Mouse (Mus musculus) myocyte (in vitro differentiated cells): ENCODE results near the gene Cacna1e.

ENCODE experiments used
- MYOG ChIP-seq, 3 experiments: IDR thresholded peaks; one replicate each; pipeline ENCODE4 v1.6.1; 2011; ENCODE audit warnings: control low read depth in 2 of 3, low read depth in 2 of 3, mild to moderate bottlenecking in 2 of 3; ENCODE audit not compliant: insufficient read length in 2 of 3, control insufficient read depth in 1 of 3, insufficient read depth in 1 of 3
- POLR2A ChIP-seq: IDR thresholded peaks from one replicate; pipeline ENCODE4 v1.6.1; 2011; ENCODE audit warnings: low read depth, mild to moderate bottlenecking, control low read depth, moderate library complexity; ENCODE audit not compliant: insufficient read length
- POLR2AphosphoS2 ChIP-seq: IDR thresholded peaks from one replicate; pipeline ENCODE4 v1.6.1; 2011; ENCODE audit warnings: low read depth, control low read depth; ENCODE audit not compliant: insufficient read length
- SRF ChIP-seq: IDR thresholded peaks from one replicate; pipeline ENCODE4 v1.6.1; 2011; ENCODE audit warnings: low read depth; ENCODE audit not compliant: control insufficient read depth, insufficient read length
- TCF12 ChIP-seq: IDR thresholded peaks from one replicate; pipeline ENCODE4 v1.6.1; 2011; ENCODE audit warnings: mild to moderate bottlenecking, control low read depth; ENCODE audit not compliant: poor library complexity, insufficient read depth, severe bottlenecking
- USF1 ChIP-seq: IDR thresholded peaks from one replicate; pipeline ENCODE4 v1.6.1; 2011; ENCODE audit warnings: low read depth, mild to moderate bottlenecking, control low read depth, moderate library complexity

DNA sequence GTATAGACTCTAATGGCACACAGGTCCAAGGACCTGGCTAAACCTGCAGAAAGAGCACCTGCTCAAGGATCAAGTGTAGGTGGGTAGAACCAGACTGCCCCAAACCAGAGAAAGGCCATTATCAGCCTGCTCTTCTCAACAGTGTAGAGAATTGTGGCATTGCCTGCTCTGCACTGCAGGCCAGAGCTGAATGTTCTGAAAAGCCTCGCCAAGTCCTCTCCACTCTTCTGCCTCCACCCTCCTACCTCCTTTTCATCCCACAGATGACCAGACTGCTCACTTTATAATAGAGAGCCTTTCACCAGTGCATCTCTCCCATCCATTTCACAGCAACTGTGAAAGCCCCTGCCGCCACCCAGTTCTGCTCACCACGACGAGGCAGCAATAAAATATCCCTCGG, 42.0 kb downstream of the Cacna1e start:
- TF ChIP-seq POLR2A (no peak), USF1 (no peak), MYOG (IDR thresholded peaks at IDR 0.05; ENCODE audit: control insufficient read depth in 1 of 3, insufficient read depth in 1 of 3, insufficient read length in 2 of 3, low read depth in 2 of 3) (no peak), TCF12 (no peak), SRF (no peak), POLR2AphosphoS2 (no peak)
